ENCODE assay signal across 8 mouse cellular contexts in the genomic region with DNA sequence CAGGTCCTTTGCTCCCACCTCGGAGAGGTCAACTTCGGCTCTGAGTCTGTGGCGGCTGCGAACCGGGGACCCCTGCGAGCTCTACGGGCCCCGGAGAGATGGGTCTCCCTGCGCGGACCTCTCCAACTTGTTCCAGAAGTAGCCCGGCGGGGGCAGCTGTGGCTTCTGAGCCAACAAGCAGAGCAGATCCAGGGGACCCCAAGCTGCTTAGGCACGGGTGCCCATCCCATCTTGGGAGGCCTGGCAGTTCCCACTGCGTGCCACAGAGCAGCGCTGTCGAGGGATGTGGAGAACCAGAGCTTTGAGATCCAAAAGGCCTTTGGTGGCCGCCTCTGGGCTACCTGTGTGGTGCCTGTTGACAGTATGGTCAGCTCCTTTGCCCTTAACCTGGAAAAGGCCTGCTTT.
DNase-seq lines count a peak whose midpoint lies in the region; ATAC-seq and TF ChIP-seq lines count a peak whose summit lies in the region.

No protein-coding gene starts in this region.

- TF ChIP-seq CTCF in forebrain, postnatal 0 days (IDR thresholded peaks at IDR 0.05; ENCODE audit: low read depth): peak; percentile 82
- peak; percentile 86 for TF ChIP-seq CTCF in layer of hippocampus, adult 2 months (conservative IDR thresholded peaks at IDR 0.05)
- TF ChIP-seq CTCF in lung, embryonic 14.5 days (IDR thresholded peaks at IDR 0.05; ENCODE audit: low read depth): peak; percentile 71

- no peaks in the 10 kb centered on the region for H3K9me3 ChIP-seq in forebrain, postnatal 0 days (ENCODE audit: low read length)
- no peaks in the 10 kb centered on the region for H3K9me3 ChIP-seq in lung, embryonic 14.5 days (ENCODE audit: low read depth, low read length)
- H3K9me3 ChIP-seq in neural tube, embryonic 15.5 days (replicated peaks): no peaks in the 10 kb centered on the region

- peak overlapping the region; percentile 70 for H3K4me2 ChIP-seq in forebrain, postnatal 0 days (ENCODE audit: low read depth)
- H3K4me2 ChIP-seq in lung, embryonic 14.5 days: peak overlapping the region; percentile 79
- H3K4me2 ChIP-seq in neural tube, embryonic 15.5 days: peak overlapping the region; percentile 67

- H3K4me3 ChIP-seq in forebrain, postnatal 0 days (ENCODE audit: low read depth, low read length): peak overlapping the region; percentile 63
- H3K4me3 ChIP-seq in layer of hippocampus, adult 2 months: peak overlapping the region; percentile 78
- peak overlapping the region; percentile 67 for H3K4me3 ChIP-seq in lung, embryonic 14.5 days (ENCODE audit: low read depth, low read length)
- peak overlapping the region; percentile 86 for H3K4me3 ChIP-seq in neural tube, embryonic 15.5 days (replicated peaks)

- peak overlapping the region; percentile 79 for H3K27ac ChIP-seq in forebrain, postnatal 0 days (ENCODE audit: low read depth, low read length)
- H3K27ac ChIP-seq in layer of hippocampus, adult 2 months: peak overlapping the region; percentile 88
- peak overlapping the region; percentile 60; the same call in 1 of the 2 replicates for H3K27ac ChIP-seq in lung, embryonic 14.5 days (ENCODE audit: low read depth)
- peak overlapping the region; percentile 90 for H3K27ac ChIP-seq in neural tube, embryonic 15.5 days (replicated peaks)

- DNase-seq in Muller cell, postnatal 12 days (ENCODE audit: inconsistent ontology term): peak; percentile 71
- DNase-seq in cerebellum, adult 9-10 months: peak; percentile 84
- peak; percentile 87 for DNase-seq in forebrain, postnatal 0 days
- peak; percentile 60 to 61 for DNase-seq in heart, postnatal 36 days
- peak; percentile 63 to 70 for DNase-seq in layer of hippocampus, adult 2 months (ENCODE audit: low spot score in 2 of 2)
- peak; percentile 85 for DNase-seq in lung, embryonic 14.5 days
- peak; percentile 40 for DNase-seq in thymus, postnatal 25 days

- H3K27me3 ChIP-seq in forebrain, postnatal 0 days (ENCODE audit: insufficient read depth, low read length): no peaks in the 10 kb centered on the region
- H3K27me3 ChIP-seq in lung, embryonic 14.5 days (ENCODE audit: insufficient read depth, low read length): no peaks in the 10 kb centered on the region
- H3K27me3 ChIP-seq in neural tube, embryonic 15.5 days (replicated peaks): no peaks in the 10 kb centered on the region

- peak overlapping the region; percentile 78 for H3K9ac ChIP-seq in forebrain, postnatal 0 days
- H3K9ac ChIP-seq in lung, embryonic 14.5 days: peak overlapping the region; percentile 76
- peak overlapping the region; percentile 89 for H3K9ac ChIP-seq in neural tube, embryonic 15.5 days (replicated peaks)

- no peaks in the 10 kb centered on the region for H3K4me1 ChIP-seq in forebrain, postnatal 0 days (ENCODE audit: insufficient read depth)
- H3K4me1 ChIP-seq in lung, embryonic 14.5 days (ENCODE audit: insufficient read depth): no peaks in the 10 kb centered on the region
- peaks cover 13% of the 10 kb centered on the region for H3K4me1 ChIP-seq in neural tube, embryonic 15.5 days

- intact Hi-C loops in heart, postnatal 36 days (cut with DNase I): loop anchor here (5.0 kb wide), 1 partner anchor 55 kb away; no protein-coding TSS in a partner anchor

- H3K36me3 ChIP-seq in forebrain, postnatal 0 days (ENCODE audit: insufficient read depth): no peaks in the 10 kb centered on the region
- no peaks in the 10 kb centered on the region for H3K36me3 ChIP-seq in lung, embryonic 14.5 days (ENCODE audit: insufficient read depth)
- no peaks in the 10 kb centered on the region for H3K36me3 ChIP-seq in neural tube, embryonic 15.5 days

- peak; percentile 72 for ATAC-seq in forebrain, postnatal 0 days
- peak; percentile 45 for ATAC-seq in lung, embryonic 14.5 days (ENCODE audit: insufficient read depth)
- peak; percentile 77 for ATAC-seq in neural tube, embryonic 15.5 days (ENCODE audit: low FRiP score)

- WGBS in forebrain, postnatal 0 days: 0% methylated on average over 17 of the region's 17 CpGs
- 1% methylated on average over 17 of the region's 17 CpGs for WGBS in lung, embryonic 14.5 days
- WGBS in neural tube, embryonic 15.5 days: under 1% methylated on average over 17 of the region's 17 CpGs

Comparison
In these comparisons a context has a peak if more than half of its experiments do, and no peak if none do; other contexts are left out.
1. Peak in every context shown above with its lines: DNase-seq, ATAC-seq, H3K4me3 ChIP-seq and H3K27ac ChIP-seq.